In genomic region chr12:100304280-100304679, GRCm38 (mm10) we compare ENCODE assay signal across 18 mouse cellular contexts.
A peak's percentile ranks its signal among the peaks of the same experiment; 100 is the strongest.
DNase-seq lines count a peak whose midpoint lies in the region; ATAC-seq and TF ChIP-seq lines count a peak whose summit lies in the region.
"Had no signal": no experiment of that assay in that cellular context is flagged by ENCODE, and none has a peak within 500 bp of the region (broad histone marks: within the 10 kb centered on the region; RNA-seq: fewer than 3 reads in every experiment).

No protein-coding gene starts in this region.

- H3K4me3 ChIP-seq in CH12.LX (replicated peaks in 1 of 3; ENCODE audit: low read depth in 2 of 3, low read length in 2 of 3, poor library complexity in 1 of 3) = no peak overlapping the region
- H3K4me3 ChIP-seq in intestine, postnatal 0 days (ENCODE audit: low read depth, low read length) = no peak overlapping the region
- no peak overlapping the region for H3K4me3 ChIP-seq in heart, embryonic 12.5 days
- H3K4me3 ChIP-seq: embryonic facial prominence, embryonic 10.5 days; heart, embryonic 15.5 days had no signal

- WGBS in intestine, postnatal 0 days = 46% methylated on average over 2 of the region's 2 CpGs
- 95% methylated on average over 2 of the region's 2 CpGs for WGBS in heart, embryonic 12.5 days

- no peak for TF ChIP-seq RAD21 in CH12.LX (IDR thresholded peaks at IDR 0.05; ENCODE audit: low read depth, low read length)

- H3K4me1 ChIP-seq in CH12.LX (ENCODE audit: control insufficient read depth in 1 of 2, insufficient read depth in 2 of 2) = peaks cover 10 to 19% of the 10 kb centered on the region in 2 experiments
- no peaks in the 10 kb centered on the region for H3K4me1 ChIP-seq in intestine, postnatal 0 days (replicated peaks; ENCODE audit: control insufficient read depth, insufficient read depth, low read length)
- H3K4me1 ChIP-seq in heart, embryonic 12.5 days (replicated peaks) = peaks cover 50% of the 10 kb centered on the region

- no peak overlapping the region for H3K4me2 ChIP-seq in CH12.LX (ENCODE audit: insufficient read depth, low read depth, poor library complexity, severe bottlenecking)
- no peak overlapping the region for H3K4me2 ChIP-seq in intestine, postnatal 0 days (replicated peaks; ENCODE audit: low read depth)
- no peak overlapping the region for H3K4me2 ChIP-seq in heart, embryonic 12.5 days
- H3K4me2 ChIP-seq: heart, embryonic 15.5 days had no signal

- no peak for TF ChIP-seq POLR2A in CH12.LX (IDR thresholded peaks at IDR 0.05; ENCODE audit: low read depth, low read length)

- no peaks in the 10 kb centered on the region for H3K27me3 ChIP-seq in CH12.LX (replicated peaks)
- no peaks in the 10 kb centered on the region for H3K27me3 ChIP-seq in intestine, postnatal 0 days (replicated peaks; ENCODE audit: control insufficient read depth, insufficient read depth, low read length)
- H3K27me3 ChIP-seq in heart, embryonic 12.5 days (replicated peaks) = no peaks in the 10 kb centered on the region
- H3K27me3 ChIP-seq: heart, embryonic 15.5 days had no signal

- in situ Hi-C loops in CH12.LX (cut with MboI; ENCODE audit: low pct_ligation_motif_present, low pct_unique_long_range_greater_than_20kb, low sequenced_read_pairs) = no loop called here

- H3K36me3 ChIP-seq in CH12.LX (replicated peaks in 1 of 2; ENCODE audit: control insufficient read depth in 1 of 2, insufficient read depth in 1 of 2, low read length in 1 of 2) = peaks cover 0 to 39% of the 10 kb centered on the region in 2 experiments
- no peaks in the 10 kb centered on the region; the same call in 1 of the 2 replicates for H3K36me3 ChIP-seq in intestine, postnatal 0 days (ENCODE audit: control insufficient read depth, insufficient read depth)
- H3K36me3 ChIP-seq in heart, embryonic 12.5 days = peaks cover 13% of the 10 kb centered on the region

- H3K9ac ChIP-seq in CH12.LX (ENCODE audit: insufficient read depth, low read depth) = no peak overlapping the region
- H3K9ac ChIP-seq in intestine, postnatal 0 days (ENCODE audit: low read depth, low read length) = no peak overlapping the region
- no peak overlapping the region for H3K9ac ChIP-seq in heart, embryonic 12.5 days
- H3K9ac ChIP-seq: heart, embryonic 15.5 days; liver, postnatal 0 days had no signal

- TF ChIP-seq CTCF in CH12.LX (conservative IDR thresholded peaks at IDR 0.05 in 1 of 2, IDR thresholded peaks at IDR 0.05 in 1 of 2; ENCODE audit: low read depth in 2 of 2, low read length in 2 of 2) = no peak
- TF ChIP-seq CTCF in intestine, postnatal 0 days (IDR thresholded peaks at IDR 0.05; ENCODE audit: low read depth) = peak; percentile 41

- dilution Hi-C loops in CH12.LX (cut with MboI; ENCODE audit: extremely low pct_ligation_motif_present, extremely low pct_unique_long_range_greater_than_20kb, low sequenced_read_pairs) = no loop called here

- ATAC-seq in intestine, postnatal 0 days = peak; percentile 75
- no peak for ATAC-seq in heart, embryonic 12.5 days (ENCODE audit: insufficient number of reproducible peaks, low FRiP score)
- ATAC-seq: inflammation-experienced regulatory T-cells, adult 6 months; liver, postnatal 0 days had no signal

- H3K79me2 ChIP-seq in CH12.LX (replicated peaks; ENCODE audit: control insufficient read depth, extremely low read depth, insufficient read depth, poor library complexity, severe bottlenecking) = no peaks in the 10 kb centered on the region

- no peaks in the 10 kb centered on the region for H3K9me3 ChIP-seq in CH12.LX (replicated peaks; ENCODE audit: low read length)
- H3K9me3 ChIP-seq in intestine, postnatal 0 days (ENCODE audit: control insufficient read depth) = no peaks in the 10 kb centered on the region
- no peaks in the 10 kb centered on the region for H3K9me3 ChIP-seq in heart, embryonic 12.5 days (replicated peaks)
- H3K9me3 ChIP-seq: embryonic facial prominence, embryonic 10.5 days; G1E; heart, embryonic 15.5 days had no signal

- H3K27ac ChIP-seq in CH12.LX (ENCODE audit: insufficient read depth, low read depth) = no peak overlapping the region
- H3K27ac ChIP-seq in intestine, postnatal 0 days (ENCODE audit: low read depth, low read length) = no peak overlapping the region
- no peak overlapping the region for H3K27ac ChIP-seq in heart, embryonic 12.5 days (ENCODE audit: poor library complexity, severe bottlenecking)
- H3K27ac ChIP-seq: embryonic facial prominence, embryonic 10.5 days; heart, embryonic 15.5 days had no signal

- no peak for TF ChIP-seq EP300 in CH12.LX (IDR thresholded peaks at IDR 0.05; ENCODE audit: low read length)

- DNase-seq in heart, adult 11 months = peak; percentile 87
- DNase-seq in heart, postnatal 4 days = no peak
- DNase-seq in A20 (ENCODE audit: low read depth, low spot score) = peak; percentile 51
- DNase-seq in CH12.LX (ENCODE audit: extremely low read depth) = no peak
- no peak for DNase-seq in T-cell, adult 2 months (ENCODE audit: low spot score)
- DNase-seq: adrenal gland, postnatal 36 days; heart, adult 18-20 months; liver; liver, postnatal 0 days; lung, postnatal 10 days; right cerebral cortex, postnatal 25 days; thymus, postnatal 36 days had no signal

TF ChIP-seq in CH12.LX, 34 proteins besides CTCF, POLR2A, EP300 and RAD21:
- TF ChIP-seq NELFE (IDR thresholded peaks at IDR 0.05; ENCODE audit: low read depth, low read length) = no peak
- no peak for TF ChIP-seq MEF2A (IDR thresholded peaks at IDR 0.05; ENCODE audit: borderline replicate concordance, low read depth, low read length)
- TF ChIP-seq USF1 (IDR thresholded peaks at IDR 0.05; ENCODE audit: low read depth, low read length) = no peak
- TF ChIP-seq ETS1 (conservative IDR thresholded peaks at IDR 0.05; ENCODE audit: low read depth, low read length) = no peak
- TF ChIP-seq TCF12 (IDR thresholded peaks at IDR 0.05; ENCODE audit: low read depth, low read length) = peak; percentile 74
- no peak for TF ChIP-seq SMC3 (IDR thresholded peaks at IDR 0.05; ENCODE audit: low read depth, low read length)
- no peak for TF ChIP-seq RCOR1 (conservative IDR thresholded peaks at IDR 0.05; ENCODE audit: low read depth, low read length)
- no peak for TF ChIP-seq ZC3H11A (IDR thresholded peaks at IDR 0.05; ENCODE audit: low read depth, low read length)

Comparison
In these comparisons a context has a peak if more than half of its experiments do, and no peak if none do; other contexts are left out.
1. DNase-seq: peak in heart, adult 11 months (single experiment) and A20 (single experiment); none in heart, postnatal 4 days (single experiment), CH12.LX (single experiment) and T-cell, adult 2 months (single experiment).